Mouse (Mus musculus) hindbrain, embryonic 11.5 days (tissue): ENCODE measurements at regions not wholly inside any gene's neighbourhood (a gene's known extent, or its start where the extent isn't known, plus 50 kb on each side); places are given as distances from the start of the nearest gene placed in this dataset.
A peak's percentile ranks its signal among the peaks of the same experiment; 100 is the strongest.

Experiments used
- ATAC-seq: fragments of 200-750 bp; cut with Nextera tagmentation; 2 replicates; pipeline ENCODE4 v1.8.0; 2017; ENCODE audit warnings: mild to moderate bottlenecking, moderate TSS enrichment, moderate library complexity; ENCODE audit not compliant: low FRiP score
- DNase-seq: peaks from one replicate; pipeline ENCODE4 v3.0.0-alpha.2; 2015; ENCODE audit warnings: low spot score
- H3K27ac ChIP-seq: fragments of 300-500 bp; sonication (generic); 2 replicates; pipeline ENCODE4 v1.5.1; 2014; ENCODE audit warnings: mild to moderate bottlenecking, low read depth, low read length
- H3K27me3 ChIP-seq: fragments of 300-500 bp; sonication (generic); 2 replicates; pipeline ENCODE4 v1.6.1; 2014; ENCODE audit warnings: mild to moderate bottlenecking, low read length, moderate library complexity, mixed read lengths; ENCODE audit not compliant: control insufficient read depth, insufficient read depth
- H3K36me3 ChIP-seq: fragments of 300-500 bp; sonication (generic); 2 replicates; pipeline ENCODE4 v1.6.1; 2014; ENCODE audit warnings: mild to moderate bottlenecking, low read length, moderate library complexity, mixed read lengths; ENCODE audit not compliant: control insufficient read depth, insufficient read depth
- H3K4me1 ChIP-seq: fragments of 300-500 bp; sonication (generic); replicated peaks from 2 replicates; pipeline ENCODE4 v1.6.1; 2014; ENCODE audit warnings: low read length, mixed read lengths; ENCODE audit not compliant: control insufficient read depth, insufficient read depth
- H3K4me2 ChIP-seq: fragments of 300-500 bp; sonication (generic); replicated peaks from 2 replicates; pipeline ENCODE4 v1.6.1; 2014; ENCODE audit warnings: mild to moderate bottlenecking, low read depth, low read length
- H3K4me3 ChIP-seq: fragments of 300-500 bp; sonication (generic); 2 replicates; pipeline ENCODE4 v1.5.1; 2014; ENCODE audit warnings: low read depth, low read length
- H3K9ac ChIP-seq: fragments of 300-500 bp; sonication (generic); 2 replicates; pipeline ENCODE4 v1.6.1; 2014; ENCODE audit warnings: low read depth, low read length
- H3K9me3 ChIP-seq: fragments of 300-500 bp; sonication (generic); 2 replicates; pipeline ENCODE4 v1.6.1; 2016; ENCODE audit warnings: low read length; ENCODE audit not compliant: control insufficient read depth
- WGBS: fragments of 180-500 bp; shearing (Covaris S2); extraction: QIAGEN DNeasy Blood & Tissue Kit; methylation state at CpG from one replicate; pipeline ENCODE4 v1.1.7; 2014; 5-methylcytosine and 5-hydroxymethylcytosine counted together

- ATAC-seq = no peak
- peak; percentile 7 for DNase-seq
- Histone ChIP-seq H3K4me1 (no peaks in the 10 kb centered on the region), H3K9ac (no peak overlapping the region), H3K4me2 (no peak overlapping the region), H3K27me3 (no peaks in the 10 kb centered on the region), H3K27ac (no peak overlapping the region), H3K9me3 (no peaks in the 10 kb centered on the region), H3K36me3 (no peaks in the 10 kb centered on the region), H3K4me3 (no peak overlapping the region)
- WGBS = 69% methylated on average over 10 of the region's 10 CpGs
Observed at GRCm38 (mm10) chr12:16009822-16010620, 193.3 kb upstream of the Trib2 start.

GRCm38 (mm10) chr12:16008763-16009515 lies 192.2 kb upstream of the Trib2 start:
- Histone ChIP-seq H3K9ac (no peak overlapping the region), H3K4me2 (no peak overlapping the region), H3K9me3 (no peaks in the 10 kb centered on the region), H3K27me3 (no peaks in the 10 kb centered on the region), H3K27ac (no peak overlapping the region), H3K4me1 (no peaks in the 10 kb centered on the region), H3K36me3 (no peaks in the 10 kb centered on the region), H3K4me3 (no peak overlapping the region)
- ATAC-seq = no peak
- 41% methylated on average over 3 of the region's 3 CpGs for WGBS
- DNase-seq = no peak

- H3K27me3 ChIP-seq = no peaks in the 10 kb centered on the region
- no peak overlapping the region for H3K27ac ChIP-seq
- WGBS = 90% methylated on average over 4 of the region's 4 CpGs
- H3K9me3 ChIP-seq = no peaks in the 10 kb centered on the region
- no peak for ATAC-seq
- no peak overlapping the region for H3K9ac ChIP-seq
- H3K4me1 ChIP-seq = no peaks in the 10 kb centered on the region
- H3K4me2 ChIP-seq = no peak overlapping the region
- no peak overlapping the region for H3K4me3 ChIP-seq
- DNase-seq = no peak
- no peaks in the 10 kb centered on the region for H3K36me3 ChIP-seq
Observed at GRCm38 (mm10) chr12:16008261-16008660, 191.5 kb upstream of the Trib2 start.

GRCm38 (mm10) chr12:16006688-16007087 lies 190.0 kb upstream of the Trib2 start:
- ATAC-seq = no peak
- WGBS = 88% methylated on average over 5 of the region's 5 CpGs

GRCm38 (mm10) chr12:16006286-16006685 lies 189.6 kb upstream of the Trib2 start:
- Histone ChIP-seq H3K9me3 (no peaks in the 10 kb centered on the region), H3K27ac (no peak overlapping the region), H3K27me3 (no peaks in the 10 kb centered on the region), H3K4me3 (no peak overlapping the region), H3K36me3 (no peaks in the 10 kb centered on the region), H3K4me2 (no peak overlapping the region), H3K4me1 (no peaks in the 10 kb centered on the region), H3K9ac (no peak overlapping the region)
- ATAC-seq (no peak), DNase-seq (no peak)
- WGBS = 95% methylated on average over 5 of the region's 5 CpGs

More at GRCm38 (mm10) chr12:16006688-16007087, 190.0 kb upstream of the Trib2 start:
- H3K9ac ChIP-seq = no peak overlapping the region
- H3K4me3 ChIP-seq = no peak overlapping the region
- H3K27ac ChIP-seq = no peak overlapping the region
- H3K9me3 ChIP-seq = no peaks in the 10 kb centered on the region
- DNase-seq = no peak
- no peaks in the 10 kb centered on the region for H3K27me3 ChIP-seq
- H3K4me2 ChIP-seq = no peak overlapping the region
- H3K4me1 ChIP-seq = no peaks in the 10 kb centered on the region
- no peaks in the 10 kb centered on the region for H3K36me3 ChIP-seq

GRCm38 (mm10) chr12:16001811-16002210 lies 185.1 kb upstream of the Trib2 start:
- H3K9ac ChIP-seq = no peak overlapping the region
- no peak overlapping the region for H3K4me2 ChIP-seq
- no peak for DNase-seq
- H3K27ac ChIP-seq = no peak overlapping the region
- no peaks in the 10 kb centered on the region for H3K4me1 ChIP-seq
- ATAC-seq = no peak
- WGBS = 89% methylated on average over 7 of the region's 7 CpGs
- no peaks in the 10 kb centered on the region for H3K9me3 ChIP-seq
- H3K4me3 ChIP-seq = no peak overlapping the region
- H3K36me3 ChIP-seq = no peaks in the 10 kb centered on the region
- no peaks in the 10 kb centered on the region for H3K27me3 ChIP-seq

- ATAC-seq = no peak
- 83% methylated on average over 5 of the region's 5 CpGs for WGBS
- Histone ChIP-seq H3K9ac (no peak overlapping the region), H3K4me3 (no peak overlapping the region), H3K27me3 (no peaks in the 10 kb centered on the region), H3K36me3 (no peaks in the 10 kb centered on the region), H3K4me2 (no peak overlapping the region), H3K27ac (no peak overlapping the region), H3K4me1 (no peaks in the 10 kb centered on the region), H3K9me3 (no peaks in the 10 kb centered on the region)
- no peak for DNase-seq
Observed at GRCm38 (mm10) chr12:16001225-16001624, 184.5 kb upstream of the Trib2 start.

GRCm38 (mm10) chr12:15998331-15998730 lies 181.6 kb upstream of the Trib2 start:
- no peak overlapping the region for H3K27ac ChIP-seq
- DNase-seq (no peak), ATAC-seq (no peak)
- no peak overlapping the region for H3K4me3 ChIP-seq
- no peaks in the 10 kb centered on the region for H3K4me1 ChIP-seq
- no peak overlapping the region for H3K9ac ChIP-seq
- no peaks in the 10 kb centered on the region for H3K27me3 ChIP-seq
- no peaks in the 10 kb centered on the region for H3K9me3 ChIP-seq
- H3K36me3 ChIP-seq = no peaks in the 10 kb centered on the region
- no peak overlapping the region for H3K4me2 ChIP-seq

GRCm38 (mm10) chr12:15993866-15994265 lies 177.1 kb upstream of the Trib2 start:
- Histone ChIP-seq H3K4me2 (no peak overlapping the region), H3K4me1 (no peaks in the 10 kb centered on the region), H3K36me3 (no peaks in the 10 kb centered on the region), H3K27ac (no peak overlapping the region), H3K4me3 (no peak overlapping the region), H3K9me3 (no peaks in the 10 kb centered on the region), H3K9ac (no peak overlapping the region), H3K27me3 (no peaks in the 10 kb centered on the region)
- no peak for DNase-seq
- WGBS = 79% methylated on average over 3 of the region's 3 CpGs
- no peak for ATAC-seq
